Mouse (Mus musculus): ENCODE data around the gene Chkb.

- TF ChIP-seq CTCF (IDR thresholded peaks at IDR 0.05; ENCODE audit: extremely low read depth, insufficient read length, insufficient replicate concordance, low read depth, low read length) (no peak), POLR2A (IDR thresholded peaks at IDR 0.05; ENCODE audit: low read depth, low read length) (no peak)
Observed at GRCm38 (mm10) chr15:89430341-89430740, 633 bp upstream of the Chkb start.

Data from small intestine, adult 2 months (tissue).